Mouse (Mus musculus): Measurements from ENCODE around the gene Tmc7. TPM values are rescaled to one million over a fixed set of nuclear protein-coding genes. Genes with fewer than 3 reads are reported as not detected.

Gene Tmc7
- total RNA-seq, 2 experiments from 2014 or later: 15.2 to 19.5 TPM

Other genes with a start within 250 kb of the Tmc7 start
- 10 to 100 TPM; 55.3 to 70.6 TPM for gene Syt17, start 136.5 kb downstream of the Tmc7 start, total RNA-seq (2021)
- 1 to 10 TPM; 2.7 to 3.4 TPM for gene Itpripl2, start 92.8 kb downstream of the Tmc7 start, total RNA-seq (2021)
- 10 to 100 TPM; 30.8 to 37.6 TPM for gene Coq7, start 51.4 kb downstream of the Tmc7 start, total RNA-seq (2021)
- gene Tmc5, start 12.6 kb upstream of the Tmc7 start, total RNA-seq (2021): under 1 TPM; 0.15 to 0.50 TPM
- gene Gde1, start 121.0 kb upstream of the Tmc7 start, total RNA-seq (2021): 100 to 1,000 TPM; 258 to 307 TPM
- 10 to 100 TPM; 50.0 to 52.4 TPM for gene Ccp110, start 127.8 kb upstream of the Tmc7 start, total RNA-seq (2021)
- 10 to 100 TPM; 55.8 to 60.3 TPM for gene Vps35l, start 155.5 kb upstream of the Tmc7 start, total RNA-seq (2021)